Mouse (Mus musculus): ENCODE measurements around the gene Herc2.
"Not testable (repeated sequence)": the region's sequence is repeated elsewhere in the genome, so short reads cannot be mapped to it uniquely, and the experiment has no call there.

Herc2 gene

GRCm38 (mm10) chr7:56049831-56050321 lies at the start of gene Herc2:
Gene Herc2, plus strand, starts transcription at chr7:56050196.
- ATAC-seq (ENCODE audit: low TSS enrichment) = peak; percentile 98

GRCm38 (mm10) chr7:56010318-56011017 lies 39.5 kb upstream of the Herc2 start:
- ATAC-seq (ENCODE audit: low TSS enrichment) = no peak

GRCm38 (mm10) chr7:56011018-56011333 lies 39.0 kb upstream of the Herc2 start:
- 0 out of 2 replicates have a peak, but pooled peaks have one; percentile 36 for ATAC-seq (ENCODE audit: low TSS enrichment)

GRCm38 (mm10) chr7:56013261-56014001 lies 36.6 kb upstream of the Herc2 start:
- ATAC-seq (ENCODE audit: low TSS enrichment) = no peak

GRCm38 (mm10) chr7:56014002-56014702 lies 35.8 kb upstream of the Herc2 start:
- ATAC-seq (ENCODE audit: low TSS enrichment) = not testable (repeated sequence)

DNA sequence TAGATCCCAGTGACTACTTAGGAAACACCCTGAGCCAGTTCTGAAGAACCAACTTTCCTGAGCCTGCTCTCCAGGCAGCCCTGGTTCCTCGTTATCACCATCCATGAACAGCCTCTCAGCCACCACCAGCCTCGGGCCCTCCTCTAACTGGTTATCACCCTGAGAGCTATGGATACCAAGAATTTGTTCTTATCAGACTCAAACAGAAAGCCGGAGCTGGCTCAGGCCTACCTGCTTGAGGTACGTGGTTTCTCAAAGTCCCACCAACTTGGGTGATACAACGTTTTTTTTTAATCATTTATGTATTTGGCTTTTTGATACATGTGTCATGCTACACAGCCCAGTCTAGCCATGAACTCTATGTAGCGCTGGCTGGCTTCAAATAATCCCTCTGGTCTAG lies 34.8 kb upstream of the Herc2 start:
- no peak for ATAC-seq (ENCODE audit: low TSS enrichment)

DNA sequence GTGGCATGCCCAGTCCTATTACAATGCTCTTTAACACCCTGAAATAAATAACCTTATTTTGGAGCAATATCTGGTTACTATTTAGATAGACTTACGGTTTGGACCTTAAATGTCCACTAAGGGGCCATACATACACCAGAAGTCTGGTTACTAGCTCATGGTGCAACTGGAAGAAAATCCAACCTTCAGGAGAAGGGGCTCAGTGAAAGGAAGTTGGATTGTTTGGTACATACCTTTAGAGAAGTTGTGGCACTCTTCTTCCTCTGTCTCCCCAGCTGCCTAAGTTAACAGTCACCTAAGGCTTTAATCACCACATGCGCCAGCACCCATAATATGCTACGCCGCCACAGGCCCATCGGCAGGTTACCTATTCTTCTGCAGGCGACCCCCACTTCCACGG lies 34.2 kb upstream of the Herc2 start:
- ATAC-seq (ENCODE audit: low TSS enrichment) = no peak

GRCm38 (mm10) chr7:56017761-56018160 lies 32.2 kb upstream of the Herc2 start:
- ATAC-seq (ENCODE audit: low TSS enrichment) = no peak

DNA sequence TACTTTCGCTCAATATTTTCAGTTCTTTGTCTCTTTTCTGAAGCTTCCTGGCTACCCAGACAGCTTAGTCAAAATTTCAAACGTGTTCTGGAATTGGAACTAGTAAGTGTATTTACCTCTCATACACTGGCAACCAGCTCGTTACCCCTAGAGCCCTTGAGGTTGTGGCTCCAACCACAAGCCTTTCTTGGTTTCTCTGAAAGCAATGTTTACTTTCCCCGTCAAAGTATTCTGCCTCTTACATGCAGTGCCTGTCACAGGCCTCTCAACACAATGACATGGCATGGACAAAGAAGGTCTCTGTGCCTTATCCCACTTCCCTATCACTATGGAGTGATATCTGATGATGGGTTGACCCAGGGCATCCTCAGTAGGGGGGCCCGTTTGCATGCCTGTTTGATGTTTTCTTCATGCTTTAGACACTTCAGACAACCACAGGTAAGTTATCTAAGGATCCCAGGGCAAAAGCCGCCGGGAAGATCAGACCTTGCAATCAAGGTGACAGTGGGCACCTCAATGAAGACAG lies 31.5 kb upstream of the Herc2 start:
- ATAC-seq (ENCODE audit: low TSS enrichment) = no peak

GRCm38 (mm10) chr7:56018972-56019929 lies 30.7 kb upstream of the Herc2 start:
- ATAC-seq (ENCODE audit: low TSS enrichment) = peak; percentile 82

GRCm38 (mm10) chr7:56019930-56020253 lies 30.1 kb upstream of the Herc2 start, which contains the start of gene Nipa1:
Gene Nipa1, minus strand, starts transcription at chr7:56019954.
- ATAC-seq (ENCODE audit: low TSS enrichment) = no peak

DNA sequence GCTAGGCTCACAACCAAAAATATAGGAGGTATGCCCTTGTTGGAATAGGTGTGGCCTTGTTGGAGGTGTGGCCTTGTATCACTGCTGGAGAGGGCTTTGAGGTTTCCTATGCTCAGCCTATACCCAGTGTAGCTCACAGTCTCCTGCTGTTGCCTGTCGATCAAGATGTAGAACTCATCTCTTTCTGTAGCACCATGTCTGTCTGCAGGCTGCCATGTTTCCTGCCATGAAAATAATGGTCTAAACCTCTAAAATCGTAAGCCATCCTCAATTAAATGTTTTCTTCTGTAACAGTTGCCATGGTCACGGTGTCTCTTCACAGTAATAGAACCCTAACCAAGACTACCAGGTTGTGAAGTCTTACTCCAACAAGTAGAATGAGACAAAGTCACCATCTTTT lies 26.4 kb upstream of the Herc2 start:
- no peak for ATAC-seq (ENCODE audit: low TSS enrichment)

DNA sequence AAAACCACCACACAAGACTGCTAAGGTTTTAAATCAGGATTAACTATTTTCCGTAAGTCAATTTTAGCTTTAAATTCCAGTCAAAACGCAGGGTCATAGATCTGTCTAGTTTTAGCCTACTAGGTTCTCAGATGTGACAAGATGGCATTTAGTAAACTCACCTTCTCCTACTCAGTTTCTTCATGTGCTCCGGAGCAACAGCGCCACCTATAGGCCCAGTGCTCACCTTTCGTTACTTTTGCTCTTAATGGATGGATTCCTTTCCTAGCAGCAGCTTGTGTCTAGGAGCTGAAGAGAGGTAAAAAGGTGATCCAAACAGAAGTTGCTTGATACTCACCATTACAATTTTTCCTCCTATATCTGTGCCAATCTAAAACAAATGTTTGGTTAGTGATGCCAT lies 7.6 kb upstream of the Herc2 start:
- peak; percentile 88 for ATAC-seq (ENCODE audit: low TSS enrichment)

GRCm38 (mm10) chr7:56043577-56044266 lies 6.3 kb upstream of the Herc2 start:
- no peak for ATAC-seq (ENCODE audit: low TSS enrichment)

GRCm38 (mm10) chr7:56044267-56044629 lies 5.7 kb upstream of the Herc2 start:
- ATAC-seq (ENCODE audit: low TSS enrichment) = no peak

GRCm38 (mm10) chr7:56047178-56047577 lies 2.8 kb upstream of the Herc2 start:
- no peak for ATAC-seq (ENCODE audit: low TSS enrichment)

- peak; percentile 21; the same call in 1 of the 2 replicates for ATAC-seq (ENCODE audit: low TSS enrichment)
Observed at GRCm38 (mm10) chr7:56050487-56050911, 503 bp downstream of the Herc2 start.

DNA sequence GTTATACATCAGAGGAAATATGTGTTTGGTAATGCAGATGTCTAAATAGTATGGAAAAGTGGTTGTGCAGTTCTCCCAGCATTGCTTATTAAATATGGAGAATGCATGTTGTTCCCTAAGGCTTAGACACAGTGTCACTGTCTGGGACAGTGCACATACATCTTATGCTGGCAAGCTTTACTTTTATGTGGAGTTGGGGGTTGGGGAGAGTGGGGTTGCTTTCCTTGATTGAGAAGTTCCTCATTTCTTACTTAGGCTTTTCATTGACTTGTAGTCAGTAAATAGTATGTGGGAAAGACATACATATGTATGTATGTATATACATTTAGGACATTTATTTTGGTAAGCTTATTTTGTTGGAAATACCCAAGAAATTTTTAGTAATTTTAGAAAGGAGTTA lies 3.0 kb downstream of the Herc2 start:
- ATAC-seq (ENCODE audit: low TSS enrichment) = no peak

- peak; percentile 60; the same call in 1 of the 2 replicates for ATAC-seq (ENCODE audit: low TSS enrichment)
Observed at GRCm38 (mm10) chr7:56055338-56055737, 5.3 kb downstream of the Herc2 start.

DNA sequence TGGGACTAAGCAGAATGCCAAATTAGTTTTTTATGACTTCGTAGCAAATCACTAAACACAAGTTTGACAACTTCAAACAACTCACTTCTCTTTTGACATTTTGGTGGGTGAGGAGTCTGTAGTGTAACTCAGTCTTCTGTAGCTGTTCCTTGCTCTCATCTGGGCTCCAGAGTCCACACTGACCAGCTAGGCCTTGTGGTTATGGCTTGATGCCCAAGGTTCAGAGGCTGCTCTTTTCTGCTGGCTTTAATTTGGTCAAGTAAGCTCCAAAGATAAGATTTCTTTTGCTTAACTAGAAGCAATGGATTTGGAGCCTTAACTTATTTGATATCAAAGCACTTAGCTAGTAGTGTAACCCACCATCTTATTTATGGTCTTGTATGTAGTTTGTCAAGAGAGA lies 14.9 kb downstream of the Herc2 start:
- ATAC-seq (ENCODE audit: low TSS enrichment) = no peak

DNA sequence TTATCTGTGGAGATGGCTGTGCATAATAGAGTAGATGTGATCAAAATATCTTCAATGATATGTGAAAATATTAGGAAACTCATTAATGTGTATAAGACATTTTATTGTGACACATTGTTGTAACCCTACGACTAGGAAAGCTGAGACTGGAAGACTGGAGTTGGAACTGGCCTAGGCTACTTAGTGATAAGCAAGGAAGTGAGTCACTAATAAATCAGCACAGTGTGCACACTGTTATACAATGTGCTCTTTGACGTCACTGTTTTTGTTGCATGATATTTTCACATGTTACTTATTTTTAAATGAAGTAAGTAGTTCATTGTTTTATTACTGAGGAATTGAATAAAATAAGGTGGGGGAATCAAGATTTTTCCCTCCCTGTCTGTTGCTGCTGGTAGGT lies 16.1 kb downstream of the Herc2 start:
- ATAC-seq (ENCODE audit: low TSS enrichment) = no peak

All from frontal cortex, adult (tissue).